Mouse (Mus musculus): ENCODE measurements at regions not wholly inside any gene's neighbourhood (a gene's known extent, or its start where the extent isn't known, plus 50 kb on each side); places are given as distances from the start of the nearest gene placed in this dataset.

- Histone ChIP-seq H3K27me3 (replicated peaks) (no peaks in the 10 kb centered on the region), H3K4me1 (replicated peaks) (no peaks in the 10 kb centered on the region), H3K4me3 (no peak overlapping the region), H3K9ac (no peak overlapping the region), H3K36me3 (no peaks in the 10 kb centered on the region), H3K9me3 (replicated peaks) (no peaks in the 10 kb centered on the region), H3K27ac (ENCODE audit: poor library complexity, severe bottlenecking) (no peak overlapping the region), H3K4me2 (no peak overlapping the region)
- 51% methylated on average over 2 of the region's 2 CpGs for whole genome bisulfite sequencing
- no peak for ATAC-seq (ENCODE audit: insufficient number of reproducible peaks, low FRiP score)
Measured at GRCm38 (mm10) chr2:138827813-138828570, 571.6 kb downstream of the Btbd3 start.

GRCm38 (mm10) chr2:138838846-138839245 is 582.5 kb downstream of the Btbd3 start:
- WGBS: 54% methylated on average over 3 of the region's 3 CpGs
- Histone ChIP-seq H3K4me2 (no peak overlapping the region), H3K27me3 (replicated peaks) (no peaks in the 10 kb centered on the region), H3K36me3 (no peaks in the 10 kb centered on the region), H3K4me1 (replicated peaks) (no peaks in the 10 kb centered on the region), H3K27ac (ENCODE audit: poor library complexity, severe bottlenecking) (no peak overlapping the region), H3K4me3 (no peak overlapping the region), H3K9ac (no peak overlapping the region), H3K9me3 (replicated peaks) (no peaks in the 10 kb centered on the region)
- no peak for ATAC-seq (ENCODE audit: insufficient number of reproducible peaks, low FRiP score)

GRCm38 (mm10) chr2:138859121-138859520 is 602.8 kb downstream of the Btbd3 start:
- Histone ChIP-seq H3K36me3 (no peaks in the 10 kb centered on the region), H3K9ac (no peak overlapping the region), H3K4me3 (no peak overlapping the region), H3K27ac (ENCODE audit: poor library complexity, severe bottlenecking) (no peak overlapping the region), H3K27me3 (replicated peaks) (no peaks in the 10 kb centered on the region), H3K9me3 (replicated peaks) (no peaks in the 10 kb centered on the region), H3K4me1 (replicated peaks) (no peaks in the 10 kb centered on the region), H3K4me2 (no peak overlapping the region)
- no peak for ATAC-seq (ENCODE audit: insufficient number of reproducible peaks, low FRiP score)

DNA sequence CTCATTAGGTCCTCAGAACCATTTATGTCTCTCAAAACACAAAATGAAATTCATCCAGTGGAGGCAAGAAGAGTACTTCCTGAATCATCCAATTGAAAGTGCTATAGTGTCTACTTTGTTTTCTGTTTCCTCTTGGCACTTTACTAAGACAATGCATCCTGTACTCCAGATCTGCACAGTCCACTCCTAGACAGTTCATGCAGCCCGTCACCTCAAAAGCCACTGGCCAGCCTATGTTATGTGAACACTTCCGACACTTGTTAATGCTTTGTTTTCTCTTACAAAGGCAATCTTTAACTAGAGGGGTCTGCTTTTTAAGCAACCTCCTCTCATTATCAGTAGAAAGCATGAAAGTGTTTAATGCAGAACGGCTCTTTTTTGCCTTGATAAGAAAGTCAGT is 597.1 kb upstream of the Sptlc3 start:
- Histone ChIP-seq H3K27ac (ENCODE audit: poor library complexity, severe bottlenecking) (no peak overlapping the region), H3K4me3 (no peak overlapping the region), H3K4me2 (no peak overlapping the region), H3K27me3 (replicated peaks) (no peaks in the 10 kb centered on the region), H3K4me1 (replicated peaks) (no peaks in the 10 kb centered on the region), H3K36me3 (no peaks in the 10 kb centered on the region), H3K9ac (no peak overlapping the region), H3K9me3 (replicated peaks) (no peaks in the 10 kb centered on the region)
- no peak for ATAC-seq (ENCODE audit: insufficient number of reproducible peaks, low FRiP score)
- 39% methylated on average over 3 of the region's 3 CpGs for WGBS

- H3K36me3 ChIP-seq: no peaks in the 10 kb centered on the region
- no peak overlapping the region for H3K4me3 ChIP-seq
- no peak overlapping the region for H3K4me2 ChIP-seq
- H3K9me3 ChIP-seq (replicated peaks): no peaks in the 10 kb centered on the region
- no peaks in the 10 kb centered on the region for H3K4me1 ChIP-seq (replicated peaks)
- no peak for ATAC-seq (ENCODE audit: insufficient number of reproducible peaks, low FRiP score)
- 43% methylated on average over 3 of the region's 3 CpGs for WGBS
- no peaks in the 10 kb centered on the region for H3K27me3 ChIP-seq (replicated peaks)
- H3K9ac ChIP-seq: no peak overlapping the region
- no peak overlapping the region for H3K27ac ChIP-seq (ENCODE audit: poor library complexity, severe bottlenecking)
Measured at GRCm38 (mm10) chr2:138897101-138897500, 596.6 kb upstream of the Sptlc3 start.

GRCm38 (mm10) chr2:138937165-138937564 is 556.5 kb upstream of the Sptlc3 start:
- Histone ChIP-seq H3K4me1 (replicated peaks) (no peaks in the 10 kb centered on the region), H3K9me3 (replicated peaks) (no peaks in the 10 kb centered on the region), H3K36me3 (no peaks in the 10 kb centered on the region), H3K4me3 (no peak overlapping the region), H3K27me3 (replicated peaks) (no peaks in the 10 kb centered on the region), H3K27ac (ENCODE audit: poor library complexity, severe bottlenecking) (no peak overlapping the region), H3K9ac (no peak overlapping the region), H3K4me2 (no peak overlapping the region)
- WGBS: 80% methylated on average over 2 of the region's 2 CpGs
- ATAC-seq (ENCODE audit: insufficient number of reproducible peaks, low FRiP score): no peak

GRCm38 (mm10) chr2:138939367-138939766 is 554.3 kb upstream of the Sptlc3 start:
- H3K4me2 ChIP-seq: no peak overlapping the region
- no peaks in the 10 kb centered on the region for H3K27me3 ChIP-seq (replicated peaks)
- H3K27ac ChIP-seq (ENCODE audit: poor library complexity, severe bottlenecking): no peak overlapping the region
- H3K4me3 ChIP-seq: no peak overlapping the region
- H3K9ac ChIP-seq: no peak overlapping the region
- H3K4me1 ChIP-seq (replicated peaks): no peaks in the 10 kb centered on the region
- 91% methylated on average over 2 of the region's 2 CpGs for WGBS
- H3K36me3 ChIP-seq: no peaks in the 10 kb centered on the region
- H3K9me3 ChIP-seq (replicated peaks): no peaks in the 10 kb centered on the region
- no peak for ATAC-seq (ENCODE audit: insufficient number of reproducible peaks, low FRiP score)

DNA sequence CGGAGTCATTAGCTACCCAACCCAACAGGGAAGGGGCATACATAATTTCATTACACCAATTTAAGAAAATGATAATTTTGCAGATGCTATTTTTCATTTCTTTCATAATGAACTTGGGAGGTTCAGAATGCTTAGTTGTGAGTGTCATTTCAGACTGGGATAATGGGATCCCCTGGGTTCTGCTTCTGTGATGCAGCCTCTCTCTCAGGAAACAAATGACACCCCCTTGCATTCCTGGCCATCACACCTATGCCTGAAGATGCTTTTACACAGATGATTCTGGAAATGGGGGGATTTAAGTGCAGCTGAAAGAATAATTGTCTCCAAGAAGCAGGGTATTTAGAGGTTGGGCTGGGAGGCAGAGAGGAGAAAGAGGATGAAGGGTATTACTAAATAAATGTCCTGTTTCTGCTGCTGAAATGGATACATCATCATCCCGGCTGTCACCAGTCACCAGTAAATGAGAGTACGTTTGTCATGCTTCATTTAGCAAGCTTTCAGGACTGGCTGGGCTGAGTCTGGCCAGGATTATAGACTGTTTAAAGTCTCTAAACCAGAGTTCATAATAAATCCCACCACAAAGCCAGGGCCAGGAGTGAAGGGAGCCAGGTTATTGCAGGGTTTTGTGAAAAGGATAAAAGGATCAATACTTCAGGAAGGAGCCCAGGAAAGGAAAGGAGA is 527.5 kb upstream of the Sptlc3 start:
- no peaks in the 10 kb centered on the region for H3K36me3 ChIP-seq
- ATAC-seq (ENCODE audit: insufficient number of reproducible peaks, low FRiP score): no peak
- H3K4me3 ChIP-seq: no peak overlapping the region
- H3K9me3 ChIP-seq (replicated peaks): no peaks in the 10 kb centered on the region
- 54% methylated on average over 3 of the region's 3 CpGs for WGBS
- H3K9ac ChIP-seq: no peak overlapping the region
- no peak overlapping the region for H3K27ac ChIP-seq (ENCODE audit: poor library complexity, severe bottlenecking)
- no peaks in the 10 kb centered on the region for H3K27me3 ChIP-seq (replicated peaks)
- H3K4me2 ChIP-seq: no peak overlapping the region
- no peaks in the 10 kb centered on the region for H3K4me1 ChIP-seq (replicated peaks)

- ATAC-seq (ENCODE audit: insufficient number of reproducible peaks, low FRiP score): no peak
- Histone ChIP-seq H3K4me1 (replicated peaks) (no peaks in the 10 kb centered on the region), H3K36me3 (no peaks in the 10 kb centered on the region)
Measured at GRCm38 (mm10) chr2:138974548-138974947, 519.2 kb upstream of the Sptlc3 start.

GRCm38 (mm10) chr2:138990031-138990430 is 503.7 kb upstream of the Sptlc3 start:
- no peak overlapping the region for H3K9ac ChIP-seq
- no peaks in the 10 kb centered on the region for H3K4me1 ChIP-seq (replicated peaks)
- H3K4me3 ChIP-seq: no peak overlapping the region
- H3K9me3 ChIP-seq (replicated peaks): no peaks in the 10 kb centered on the region
- no peak for ATAC-seq (ENCODE audit: insufficient number of reproducible peaks, low FRiP score)
- no peak overlapping the region for H3K27ac ChIP-seq (ENCODE audit: poor library complexity, severe bottlenecking)
- no peaks in the 10 kb centered on the region for H3K27me3 ChIP-seq (replicated peaks)
- H3K4me2 ChIP-seq: no peak overlapping the region
- 27% methylated on average over 1 of the region's 1 CpGs for WGBS
- H3K36me3 ChIP-seq: no peaks in the 10 kb centered on the region

More at GRCm38 (mm10) chr2:138974548-138974947, 519.2 kb upstream of the Sptlc3 start:
- WGBS: 44% methylated on average over 2 of the region's 2 CpGs
- Histone ChIP-seq H3K4me3 (no peak overlapping the region), H3K27me3 (replicated peaks) (no peaks in the 10 kb centered on the region), H3K4me2 (no peak overlapping the region), H3K27ac (ENCODE audit: poor library complexity, severe bottlenecking) (no peak overlapping the region), H3K9ac (no peak overlapping the region), H3K9me3 (replicated peaks) (no peaks in the 10 kb centered on the region)

- no peak overlapping the region for H3K9ac ChIP-seq
- no peak overlapping the region for H3K4me2 ChIP-seq
- H3K27me3 ChIP-seq (replicated peaks): no peaks in the 10 kb centered on the region
- H3K27ac ChIP-seq (ENCODE audit: poor library complexity, severe bottlenecking): no peak overlapping the region
- ATAC-seq (ENCODE audit: insufficient number of reproducible peaks, low FRiP score): no peak
- H3K9me3 ChIP-seq (replicated peaks): no peaks in the 10 kb centered on the region
- 81% methylated on average over 5 of the region's 5 CpGs for WGBS
- H3K36me3 ChIP-seq: no peaks in the 10 kb centered on the region
- no peak overlapping the region for H3K4me3 ChIP-seq
- H3K4me1 ChIP-seq (replicated peaks): no peaks in the 10 kb centered on the region
Measured at GRCm38 (mm10) chr2:139032105-139032812, 461.5 kb upstream of the Sptlc3 start.
